Mouse (Mus musculus) midbrain, embryonic 15.5 days (tissue): ENCODE results near the gene Trim31. TPM values are rescaled to one million over a fixed set of nuclear protein-coding genes. Genes with fewer than 3 reads are reported as not detected.
"Not testable (repeated sequence)": the region's sequence is repeated elsewhere in the genome, so short reads cannot be mapped to it uniquely, and the experiment has no call there.

Experiments used
- ATAC-seq: fragments of 200-750 bp; cut with Nextera tagmentation; replicated peaks from 2 replicates; pipeline ENCODE4 v1.8.0; 2017; ENCODE audit warnings: moderate TSS enrichment
- H3K27ac ChIP-seq: fragments of 300-500 bp; sonication (generic); 2 replicates; pipeline ENCODE4 v1.5.1; 2015; ENCODE audit warnings: mild to moderate bottlenecking, inconsistent platforms
- H3K27me3 ChIP-seq: fragments of 300-500 bp; sonication (generic); replicated peaks from 2 replicates; pipeline ENCODE4 v1.6.1; 2015; ENCODE audit warnings: inconsistent platforms
- H3K36me3 ChIP-seq: fragments of 300-500 bp; sonication (generic); replicated peaks from 2 replicates; pipeline ENCODE4 v1.6.1; 2015; ENCODE audit warnings: inconsistent platforms
- H3K4me1 ChIP-seq: fragments of 300-500 bp; sonication (generic); 2 replicates; pipeline ENCODE4 v1.6.1; 2015; ENCODE audit warnings: inconsistent platforms
- H3K4me2 ChIP-seq: fragments of 300-500 bp; sonication (generic); 2 replicates; pipeline ENCODE4 v1.6.1; 2015; ENCODE audit warnings: inconsistent platforms, mild to moderate bottlenecking, moderate library complexity
- H3K4me3 ChIP-seq: fragments of 300-500 bp; sonication (generic); 2 replicates; pipeline ENCODE4 v1.5.1; 2015; ENCODE audit warnings: mild to moderate bottlenecking, inconsistent platforms
- H3K9ac ChIP-seq: fragments of 300-500 bp; sonication (generic); 2 replicates; pipeline ENCODE4 v1.6.1; 2015; ENCODE audit warnings: mild to moderate bottlenecking, inconsistent platforms
- H3K9me3 ChIP-seq: fragments of 300-500 bp; sonication (generic); 2 replicates; pipeline ENCODE4 v1.6.1; 2016; ENCODE audit warnings: inconsistent platforms
- WGBS: fragments of 180-500 bp; shearing (Covaris S2); methylation state at CpG from one replicate; pipeline ENCODE4 v1.1.7; 2015; ENCODE audit warnings: mixed read lengths; 5-methylcytosine and 5-hydroxymethylcytosine counted together
- polyA plus RNA-seq: library from polyadenylated mRNA; unstranded; fragments of >200 nt; fragmentation: Nextera tagmentation; extraction: Ambion mirVana; gene quantifications from 2 replicates; pipeline ENCODE4 v1.2.1, GENCODE M21; 2015

The Trim31 gene
- polyA plus RNA-seq, 1 experiment from 2014 or later = not detected

DNA sequence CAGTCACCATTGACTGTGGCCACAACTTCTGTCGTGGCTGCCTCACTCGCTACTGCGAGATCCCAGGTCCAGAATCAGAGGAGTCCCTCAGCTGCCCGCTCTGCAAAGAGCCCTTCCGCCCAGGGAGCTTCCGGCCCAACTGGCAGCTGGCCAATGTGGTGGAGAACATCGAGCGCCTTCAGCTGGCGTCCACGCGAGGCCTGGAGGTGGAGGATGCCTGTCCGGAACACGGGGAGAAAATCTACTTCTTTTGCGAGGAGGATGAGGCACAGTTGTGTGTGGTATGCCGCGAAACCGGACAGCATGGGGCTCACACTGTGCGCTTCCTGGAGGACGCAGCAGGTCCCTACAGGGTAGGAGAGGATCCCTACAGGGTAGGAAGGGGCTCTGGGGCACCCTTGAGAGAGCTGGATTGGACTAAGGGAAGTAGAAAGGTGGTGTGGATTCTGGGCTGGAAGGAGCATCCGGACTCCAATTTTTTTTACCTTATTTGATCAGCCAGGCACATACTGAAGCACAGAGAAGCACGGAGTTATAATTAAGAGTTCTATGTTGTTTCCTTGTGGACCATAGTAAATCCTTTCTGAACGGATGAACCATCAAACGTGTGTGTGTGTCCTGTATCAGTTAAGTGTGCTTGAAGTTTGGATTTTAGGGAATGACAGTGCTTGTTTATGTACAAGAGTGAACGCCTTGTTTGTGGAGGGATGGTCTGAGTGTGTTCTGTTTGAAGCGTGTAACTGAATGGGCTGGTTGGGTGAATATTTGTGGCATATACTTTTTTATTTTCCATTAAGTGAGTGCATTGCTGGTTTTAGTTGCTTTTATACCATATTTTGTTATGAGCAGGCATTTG is 27.7 kb upstream of the Trim31 start:
- 79% methylated on average over 25 of the region's 25 CpGs for WGBS
- no peak overlapping the region for H3K27ac ChIP-seq

DNA sequence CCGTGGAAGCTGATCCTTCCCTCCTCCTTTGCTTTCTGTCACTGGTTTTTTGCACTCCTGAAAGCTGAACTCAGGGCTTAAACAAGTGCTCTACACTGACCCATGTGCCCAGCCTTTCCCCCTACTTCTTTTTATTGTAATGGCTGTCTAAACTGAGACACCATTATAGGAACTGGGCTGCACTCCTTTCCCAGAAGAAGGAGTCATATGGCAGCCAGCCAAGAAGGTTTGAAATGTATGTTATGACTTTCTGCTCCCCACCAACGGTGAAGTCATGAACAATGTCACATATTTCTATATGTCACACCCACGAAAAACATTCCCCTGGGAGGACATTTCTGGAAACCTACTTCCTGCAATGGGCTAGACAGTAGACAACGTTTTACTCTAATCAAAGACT is 23.3 kb upstream of the Trim31 start:
- ATAC-seq = no peak
- H3K4me2 ChIP-seq = no peak overlapping the region
- 80% methylated on average over 4 of the region's 4 CpGs for WGBS
- no peaks in the 10 kb centered on the region for H3K9me3 ChIP-seq
- H3K27me3 ChIP-seq = no peaks in the 10 kb centered on the region
- no peak overlapping the region for H3K27ac ChIP-seq
- no peaks in the 10 kb centered on the region for H3K4me1 ChIP-seq
- no peaks in the 10 kb centered on the region for H3K36me3 ChIP-seq
- H3K9ac ChIP-seq = no peak overlapping the region
- no peak overlapping the region for H3K4me3 ChIP-seq

More for the DNA sequence above, 27.7 kb upstream of the Trim31 start:
- Histone ChIP-seq H3K4me1 (peaks cover 8% of the 10 kb centered on the region), H3K9me3 (no peaks in the 10 kb centered on the region), H3K9ac (no peak overlapping the region), H3K4me3 (no peak overlapping the region), H3K4me2 (no peak overlapping the region), H3K36me3 (no peaks in the 10 kb centered on the region), H3K27me3 (peaks cover 7% of the 10 kb centered on the region; the same call in 1 of the 2 replicates)
- no peak for ATAC-seq

GRCm38 (mm10) chr17:36883350-36883749 is 14.6 kb upstream of the Trim31 start:
- WGBS = 70% methylated on average over 2 of the region's 2 CpGs
- no peaks in the 10 kb centered on the region for H3K36me3 ChIP-seq
- H3K4me2 ChIP-seq = no peak overlapping the region
- H3K9ac ChIP-seq = no peak overlapping the region
- no peaks in the 10 kb centered on the region for H3K4me1 ChIP-seq
- no peak overlapping the region for H3K27ac ChIP-seq
- H3K27me3 ChIP-seq = no peaks in the 10 kb centered on the region
- no peak for ATAC-seq
- H3K9me3 ChIP-seq = no peaks in the 10 kb centered on the region
- no peak overlapping the region for H3K4me3 ChIP-seq

DNA sequence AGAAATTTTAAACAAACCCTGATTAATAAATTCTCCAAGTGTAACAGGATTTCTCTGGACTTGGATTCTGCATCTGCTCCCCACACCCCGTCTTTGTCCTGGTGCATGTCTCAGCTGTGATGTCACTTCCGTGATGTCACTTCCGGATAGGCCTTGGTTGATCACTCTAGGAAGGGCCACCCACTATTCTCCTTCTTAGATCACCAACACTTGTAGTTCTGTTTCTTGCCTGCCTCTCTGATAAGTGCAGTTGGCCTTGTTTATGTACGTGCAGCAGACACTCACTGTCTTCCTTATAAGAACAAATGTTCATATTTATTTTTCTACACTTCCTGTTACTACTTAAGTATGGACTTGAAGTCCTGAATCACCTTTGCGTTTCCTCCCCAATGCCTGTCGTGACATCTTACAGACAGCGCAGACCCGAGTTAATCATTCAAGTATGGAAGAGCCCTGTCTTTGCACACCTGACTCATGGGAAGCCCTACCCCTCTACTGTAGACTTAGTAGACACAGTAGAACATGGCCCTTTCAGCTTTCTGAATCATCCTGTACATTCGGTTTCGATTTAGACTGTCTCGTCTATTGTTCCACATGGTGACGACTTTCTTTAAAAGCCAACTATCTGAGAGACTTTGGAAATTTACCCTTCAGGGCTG is 12.7 kb upstream of the Trim31 start:
- no peak overlapping the region for H3K27ac ChIP-seq
- H3K9me3 ChIP-seq = no peaks in the 10 kb centered on the region
- H3K4me1 ChIP-seq = no peaks in the 10 kb centered on the region
- ATAC-seq = no peak
- H3K9ac ChIP-seq = no peak overlapping the region
- no peak overlapping the region for H3K4me2 ChIP-seq
- WGBS = 93% methylated on average over 12 of the region's 12 CpGs
- H3K4me3 ChIP-seq = no peak overlapping the region
- no peaks in the 10 kb centered on the region for H3K27me3 ChIP-seq
- H3K36me3 ChIP-seq = no peaks in the 10 kb centered on the region

DNA sequence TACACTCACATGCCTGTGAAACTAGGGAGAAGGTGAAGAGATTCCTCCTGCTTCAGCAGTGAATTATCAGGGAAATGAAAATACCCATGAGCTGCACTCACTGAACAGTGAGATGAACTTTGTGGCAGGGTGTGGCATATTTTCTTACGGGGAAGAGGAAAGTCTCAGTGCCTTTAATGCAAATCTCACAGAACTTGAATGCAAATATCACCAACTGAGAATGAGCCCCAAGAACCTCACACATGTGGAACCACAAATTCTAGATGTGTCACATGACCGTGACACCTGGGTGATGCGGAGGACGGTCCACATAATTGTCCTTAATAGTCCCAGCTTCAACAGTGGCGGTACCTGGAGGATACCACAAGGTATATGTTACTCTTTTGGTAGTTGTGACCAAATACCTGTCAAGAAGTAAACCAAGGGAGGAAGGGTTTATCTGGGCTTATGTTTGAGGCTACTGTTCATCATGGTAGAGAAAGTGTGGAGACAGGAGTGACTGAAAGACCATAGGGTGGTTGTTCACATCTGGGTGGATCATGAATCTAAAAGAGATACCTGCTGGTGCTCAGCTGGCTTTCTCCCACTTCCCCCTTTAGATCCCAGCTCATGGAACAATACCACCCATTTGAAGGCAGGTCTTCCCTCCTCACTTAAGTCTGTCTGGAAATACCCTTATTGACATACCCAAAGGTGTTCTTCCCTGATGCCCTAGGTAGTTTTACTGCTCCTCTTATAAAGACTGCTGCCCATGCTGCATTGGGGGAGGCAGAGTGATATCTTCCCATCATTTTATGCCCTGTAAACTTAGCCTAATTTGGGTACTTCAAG is 7.6 kb upstream of the Trim31 start, which contains the start of gene Trim40:
TSS of gene Trim40 (minus strand) at position 51 of the 831 bp plus-strand sequence.
- Histone ChIP-seq H3K36me3 (no peaks in the 10 kb centered on the region), H3K4me2 (no peak within 1 kb of the TSS), H3K4me3 (no peak within 1 kb of the TSS), H3K27ac (no peak within 1 kb of the TSS), H3K4me1 (no peaks in the 10 kb centered on the region), H3K9ac (no peak within 1 kb of the TSS), H3K27me3 (no peaks in the 10 kb centered on the region), H3K9me3 (no peaks in the 10 kb centered on the region)
- 89% methylated on average over 5 of the region's 5 CpGs for WGBS
- ATAC-seq = no peak

DNA sequence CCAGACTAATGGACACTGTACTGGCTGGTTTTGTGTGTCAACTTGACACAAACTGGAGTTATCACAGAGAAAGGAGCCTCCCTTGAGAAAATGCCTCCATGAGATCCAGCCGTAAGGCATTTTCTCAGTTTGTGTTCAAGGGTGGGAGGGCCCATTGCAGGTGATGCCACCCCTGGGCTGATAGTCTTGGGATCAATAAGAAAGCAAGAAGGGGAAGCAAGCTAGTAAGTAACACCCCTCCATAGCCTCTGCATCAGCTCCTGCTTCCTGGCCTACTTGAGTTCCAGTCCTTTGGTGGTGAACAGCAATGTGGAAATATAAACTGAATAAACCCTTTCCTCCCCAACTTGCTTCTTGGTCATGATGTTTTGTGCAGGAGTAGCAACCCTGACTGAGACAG is 6.4 kb upstream of the Trim31 start:
- not testable (repeated sequence) for H3K9ac ChIP-seq, H3K36me3 ChIP-seq, ATAC-seq, H3K4me1 ChIP-seq, H3K9me3 ChIP-seq, H3K27me3 ChIP-seq, H3K27ac ChIP-seq, H3K4me3 ChIP-seq, H3K4me2 ChIP-seq
- 80% methylated on average over 1 of the region's 1 CpGs for WGBS

GRCm38 (mm10) chr17:36892362-36892761 is 5.6 kb upstream of the Trim31 start:
- no peak overlapping the region for H3K9ac ChIP-seq
- peak; percentile 62; the same call in 1 of the 2 replicates for ATAC-seq
- no peak overlapping the region for H3K4me3 ChIP-seq
- 12% methylated on average over 2 of the region's 2 CpGs for WGBS
- H3K4me1 ChIP-seq = no peaks in the 10 kb centered on the region
- H3K9me3 ChIP-seq = no peaks in the 10 kb centered on the region
- H3K27ac ChIP-seq = no peak overlapping the region
- H3K36me3 ChIP-seq = no peaks in the 10 kb centered on the region
- no peak overlapping the region for H3K4me2 ChIP-seq
- H3K27me3 ChIP-seq = no peaks in the 10 kb centered on the region

DNA sequence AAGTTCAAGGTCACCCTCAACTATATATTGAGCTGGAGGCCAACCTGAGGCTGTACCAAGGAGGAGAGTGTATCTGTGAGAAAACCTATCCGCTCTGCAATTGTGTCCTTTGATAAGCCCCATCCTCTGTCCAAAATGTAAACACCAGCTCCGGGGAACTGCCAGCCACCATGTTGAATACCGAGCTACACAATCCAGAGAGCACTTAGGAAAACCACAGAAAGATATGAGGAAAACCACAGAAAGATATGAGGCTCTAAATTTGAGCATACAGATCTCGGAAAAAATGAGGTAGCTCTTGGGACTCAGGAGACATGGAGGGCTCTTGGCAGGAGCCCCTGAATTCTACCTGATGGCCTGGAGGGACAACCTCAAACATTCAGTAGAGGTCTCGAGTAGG is 4.5 kb upstream of the Trim31 start:
- Histone ChIP-seq H3K27ac (no peak overlapping the region), H3K9ac (no peak overlapping the region), H3K36me3 (no peaks in the 10 kb centered on the region), H3K4me1 (no peaks in the 10 kb centered on the region), H3K4me3 (no peak overlapping the region), H3K27me3 (no peaks in the 10 kb centered on the region), H3K4me2 (no peak overlapping the region), H3K9me3 (no peaks in the 10 kb centered on the region)
- whole genome bisulfite sequencing = 78% methylated on average over 5 of the region's 5 CpGs
- no peak for ATAC-seq

DNA sequence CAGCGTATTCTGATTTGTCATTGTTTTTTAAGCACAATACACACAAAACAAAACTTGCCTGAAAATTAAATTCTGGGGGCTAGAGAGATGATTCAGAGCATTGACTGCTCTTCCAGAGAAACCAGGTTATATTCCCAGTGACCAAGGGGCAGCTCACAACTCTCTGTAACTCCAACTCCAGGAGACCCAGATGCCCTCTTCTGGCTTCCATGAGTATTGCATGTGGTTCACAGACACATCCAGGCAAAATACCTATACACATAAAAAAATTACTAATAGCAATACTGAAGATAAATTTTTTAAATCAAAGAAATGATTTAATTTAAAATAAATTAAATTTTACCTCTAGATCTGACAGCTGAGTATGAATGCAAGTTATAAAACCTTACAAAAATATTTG is 1.3 kb upstream of the Trim31 start:
- Histone ChIP-seq H3K4me3 (no peak overlapping the region), H3K27ac (no peak overlapping the region), H3K9me3 (no peaks in the 10 kb centered on the region), H3K9ac (no peak overlapping the region), H3K4me1 (no peaks in the 10 kb centered on the region), H3K27me3 (no peaks in the 10 kb centered on the region), H3K36me3 (no peaks in the 10 kb centered on the region), H3K4me2 (no peak overlapping the region)
- WGBS = 96% methylated on average over 1 of the region's 1 CpGs
- ATAC-seq = no peak

DNA sequence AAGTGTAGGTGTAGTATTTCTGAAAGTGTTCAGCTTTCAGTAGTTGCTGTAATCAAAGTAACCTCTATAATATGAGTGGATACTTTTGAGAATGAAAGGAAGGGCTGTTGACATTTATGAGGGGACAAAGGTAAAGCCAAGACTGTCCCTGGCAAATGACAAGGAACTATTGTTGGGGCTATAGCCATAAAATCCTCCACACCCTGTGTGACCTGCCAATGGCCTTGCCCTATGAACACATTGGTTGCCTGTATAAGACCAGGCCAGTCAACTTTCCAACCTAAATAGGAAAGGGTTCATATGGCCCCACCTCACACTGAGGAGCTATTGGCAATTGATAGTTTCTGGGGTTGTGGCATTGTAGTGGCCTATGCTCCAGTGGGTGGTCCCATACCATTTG is 853 bp upstream of the Trim31 start:
- no peak overlapping the region for H3K27ac ChIP-seq
- no peak overlapping the region for H3K4me3 ChIP-seq
- no peaks in the 10 kb centered on the region for H3K9me3 ChIP-seq
- H3K9ac ChIP-seq = no peak overlapping the region
- ATAC-seq = no peak
- H3K36me3 ChIP-seq = no peaks in the 10 kb centered on the region
- no peak overlapping the region for H3K4me2 ChIP-seq
- H3K27me3 ChIP-seq = no peaks in the 10 kb centered on the region
- H3K4me1 ChIP-seq = no peaks in the 10 kb centered on the region

DNA sequence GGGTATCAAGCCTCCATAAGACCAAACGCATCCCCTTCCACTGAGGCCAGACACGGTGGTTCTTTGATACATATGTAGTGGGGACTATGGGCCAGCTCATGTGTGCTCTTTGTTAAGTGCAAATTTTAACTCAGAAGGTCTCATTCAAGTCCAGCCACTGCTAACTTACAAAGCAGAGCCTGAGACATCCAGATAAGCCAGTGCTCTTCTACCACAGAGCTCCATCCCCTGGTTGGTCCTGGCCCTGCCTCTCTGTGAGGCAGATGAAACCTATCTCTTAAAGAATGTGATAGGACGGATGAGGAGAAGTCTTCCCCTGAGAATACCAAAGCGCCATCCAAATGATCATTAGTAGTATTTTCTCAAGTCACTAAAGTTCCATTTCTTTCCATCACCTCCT is 1.5 kb downstream of the Trim31 start:
- Histone ChIP-seq H3K4me2 (no peak overlapping the region), H3K27ac (no peak overlapping the region), H3K36me3 (no peaks in the 10 kb centered on the region), H3K9me3 (no peaks in the 10 kb centered on the region), H3K27me3 (no peaks in the 10 kb centered on the region), H3K4me1 (no peaks in the 10 kb centered on the region), H3K4me3 (no peak overlapping the region), H3K9ac (no peak overlapping the region)
- 80% methylated on average over 4 of the region's 4 CpGs for WGBS
- no peak for ATAC-seq

- Histone ChIP-seq H3K9me3 (no peaks in the 10 kb centered on the region), H3K36me3 (no peaks in the 10 kb centered on the region), H3K9ac (no peak overlapping the region), H3K27me3 (no peaks in the 10 kb centered on the region), H3K4me2 (no peak overlapping the region), H3K4me3 (no peak overlapping the region), H3K4me1 (no peaks in the 10 kb centered on the region), H3K27ac (no peak overlapping the region)
- 90% methylated on average over 5 of the region's 5 CpGs for WGBS
- no peak for ATAC-seq
These were observed 2.1 kb downstream of the Trim31 start for GRCm38 (mm10) chr17:36900001-36900400.
